Mouse (Mus musculus) brain, embryonic 14.5 days (tissue): ENCODE results near the gene Gm10382. TPM values are rescaled to one million over a fixed set of nuclear protein-coding genes. Genes with fewer than 3 reads are reported as not detected.
A peak's percentile ranks its signal among the peaks of the same experiment; 100 is the strongest.
"Not testable (repeated sequence)": the region's sequence is repeated elsewhere in the genome, so short reads cannot be mapped to it uniquely, and the experiment has no call there.

Experiments
- DNase-seq: peaks from one replicate; pipeline ENCODE4 v3.0.0-alpha.2; 2011; ENCODE audit warnings: low read depth
- CTCF ChIP-seq: fragments of 200-500 bp; IDR thresholded peaks from 2 replicates; pipeline ENCODE4 v1.5.1; 2012; ENCODE audit warnings: inconsistent platforms, mild to moderate bottlenecking, moderate library complexity, borderline replicate concordance; ENCODE audit not compliant: insufficient read depth, insufficient read length; ENCODE audit errors: extremely low read depth
- POLR2A ChIP-seq: fragments of 200-500 bp; IDR thresholded peaks from 2 replicates; pipeline ENCODE4 v1.6.1; 2012; ENCODE audit warnings: mild to moderate bottlenecking, inconsistent platforms, borderline replicate concordance; ENCODE audit not compliant: poor library complexity, insufficient read depth, insufficient read length, severe bottlenecking; ENCODE audit errors: extremely low read depth
- polyA plus RNA-seq: library from polyadenylated mRNA; depleted of rRNA; stranded (reverse); fragments of >200 nt; gene quantifications from 2 replicates; pipeline ENCODE4 v1.2.3, GENCODE M21; 2012

Gm10382 gene
- polyA plus RNA-seq, 1 experiment = 0.34 TPM

DNA sequence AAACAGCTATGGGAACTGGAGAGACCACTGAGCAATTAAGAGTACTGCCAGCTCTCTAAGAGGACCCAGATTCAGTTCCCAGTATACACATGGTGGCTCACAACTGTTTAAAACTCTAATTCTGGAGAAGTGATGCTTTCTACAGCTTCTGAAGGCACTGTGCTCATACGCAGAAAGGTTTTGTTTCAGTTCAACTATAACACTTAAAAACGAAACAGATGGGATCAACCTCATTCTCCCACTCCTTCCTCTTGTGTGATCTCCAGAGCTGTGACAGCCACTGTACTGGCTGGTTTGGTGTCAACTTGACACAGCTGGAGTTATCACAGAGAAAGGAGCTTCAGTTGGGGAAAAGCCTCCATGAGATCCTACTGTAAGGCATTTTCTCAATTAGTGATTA lies 13.3 kb upstream of the Gm10382 start:
- TF ChIP-seq CTCF (no peak), POLR2A (no peak)
- DNase-seq = no peak

- no peak for DNase-seq
- TF ChIP-seq CTCF (no peak), POLR2A (no peak)
Observed at GRCm38 (mm10) chr5:125377214-125377613, 11.9 kb upstream of the Gm10382 start.

- TF ChIP-seq CTCF = no peak
- TF ChIP-seq POLR2A = no peak
- no peak for DNase-seq
Observed at GRCm38 (mm10) chr5:125378919-125379318, 10.2 kb upstream of the Gm10382 start.

GRCm38 (mm10) chr5:125381954-125382672 lies 7.0 kb upstream of the Gm10382 start:
- no peak for TF ChIP-seq POLR2A
- TF ChIP-seq CTCF = no peak
- no peak for DNase-seq

- TF ChIP-seq POLR2A (no peak), CTCF (peak; percentile 70)
- peak; percentile 81 for DNase-seq
Observed at GRCm38 (mm10) chr5:125382673-125383558, 6.2 kb upstream of the Gm10382 start.

GRCm38 (mm10) chr5:125383637-125384420 lies 5.3 kb upstream of the Gm10382 start:
- DNase-seq = no peak
- TF ChIP-seq CTCF (no peak), POLR2A (no peak)

DNA sequence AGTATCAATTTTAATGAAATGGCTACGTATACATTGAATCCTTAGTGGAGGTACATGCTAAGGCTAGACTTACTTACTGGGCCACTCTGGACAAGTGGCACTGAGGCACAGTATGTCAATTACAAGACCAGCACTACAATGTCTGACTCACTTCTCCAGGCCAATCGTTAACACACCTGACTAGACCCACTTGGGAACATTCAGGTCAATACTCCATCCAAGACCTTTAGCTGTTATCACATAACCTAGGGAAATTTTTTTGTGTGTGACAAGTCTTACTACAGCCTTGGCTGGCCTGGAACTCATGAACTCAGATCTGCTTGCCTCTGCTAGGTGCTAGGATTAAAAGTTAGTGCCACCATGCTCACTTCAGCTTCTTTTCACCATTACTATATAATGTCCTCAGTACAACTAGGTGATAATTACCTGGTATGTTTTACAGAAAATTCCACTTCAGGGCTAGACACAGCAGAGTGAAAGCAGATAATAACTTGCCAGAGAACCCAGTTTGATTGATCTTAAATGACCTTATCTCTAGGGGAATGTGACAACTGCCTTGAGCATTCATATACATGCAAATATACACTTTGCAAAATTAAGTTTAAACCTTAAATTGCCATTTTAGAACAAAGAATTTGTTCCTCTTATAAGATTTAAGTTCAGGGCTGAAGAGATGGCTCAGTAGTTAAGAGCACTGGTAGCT lies 4.5 kb upstream of the Gm10382 start:
- TF ChIP-seq POLR2A (no peak), CTCF (no peak)
- no peak for DNase-seq

- TF ChIP-seq POLR2A = no peak
- no peak for TF ChIP-seq CTCF
- DNase-seq = no peak
Observed at GRCm38 (mm10) chr5:125385215-125385940, 3.7 kb upstream of the Gm10382 start.

- DNase-seq = not testable (repeated sequence)
Observed at GRCm38 (mm10) chr5:125387295-125387694, 1.8 kb upstream of the Gm10382 start.

DNA sequence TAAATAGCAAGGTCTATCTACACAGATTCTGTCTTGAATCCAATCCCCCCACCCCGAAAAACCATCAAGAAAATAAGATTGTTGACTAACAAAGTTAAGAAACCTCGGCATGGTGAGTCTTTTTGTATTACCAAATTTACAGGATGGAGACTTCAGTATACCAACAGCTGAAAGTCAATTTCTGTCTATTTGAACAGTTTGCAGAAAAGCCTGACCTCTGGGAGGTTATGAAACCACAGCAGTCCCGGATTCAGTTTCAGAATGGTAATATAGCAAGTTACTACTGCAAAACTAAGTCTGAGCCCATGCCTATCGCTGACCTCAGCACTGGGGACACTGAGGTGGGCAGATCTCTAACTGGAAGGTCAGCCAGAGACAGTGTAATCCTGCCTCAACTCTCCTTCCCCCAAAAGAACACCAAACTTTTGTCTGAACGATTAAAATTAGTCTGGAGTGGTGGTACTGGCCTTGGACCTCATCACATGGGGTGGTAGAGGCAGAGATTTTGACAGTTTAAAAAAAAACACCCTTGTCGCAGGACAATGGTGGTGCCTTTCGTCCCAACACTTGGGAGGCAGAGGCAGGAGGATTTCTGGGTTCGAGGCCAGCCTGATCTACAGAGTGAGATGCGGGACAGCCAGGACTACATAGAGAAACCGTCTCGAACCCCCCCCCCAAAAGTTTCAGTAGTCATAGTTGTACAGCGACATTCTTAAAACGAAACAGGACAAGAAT lies 597 bp upstream of the Gm10382 start:
- no peak for DNase-seq
- TF ChIP-seq POLR2A = no peak
- no peak for TF ChIP-seq CTCF
